Mouse (Mus musculus) induced T-regulatory cell, adult 2 months (primary cell): ENCODE results near the gene Prex1.
A peak's percentile ranks its signal among the peaks of the same experiment; 100 is the strongest.

Experiments used
- DNase-seq: peaks from one replicate; pipeline ENCODE4 v3.0.0-alpha.2; 2012; ENCODE audit warnings: low read depth

The Prex1 gene

DNA sequence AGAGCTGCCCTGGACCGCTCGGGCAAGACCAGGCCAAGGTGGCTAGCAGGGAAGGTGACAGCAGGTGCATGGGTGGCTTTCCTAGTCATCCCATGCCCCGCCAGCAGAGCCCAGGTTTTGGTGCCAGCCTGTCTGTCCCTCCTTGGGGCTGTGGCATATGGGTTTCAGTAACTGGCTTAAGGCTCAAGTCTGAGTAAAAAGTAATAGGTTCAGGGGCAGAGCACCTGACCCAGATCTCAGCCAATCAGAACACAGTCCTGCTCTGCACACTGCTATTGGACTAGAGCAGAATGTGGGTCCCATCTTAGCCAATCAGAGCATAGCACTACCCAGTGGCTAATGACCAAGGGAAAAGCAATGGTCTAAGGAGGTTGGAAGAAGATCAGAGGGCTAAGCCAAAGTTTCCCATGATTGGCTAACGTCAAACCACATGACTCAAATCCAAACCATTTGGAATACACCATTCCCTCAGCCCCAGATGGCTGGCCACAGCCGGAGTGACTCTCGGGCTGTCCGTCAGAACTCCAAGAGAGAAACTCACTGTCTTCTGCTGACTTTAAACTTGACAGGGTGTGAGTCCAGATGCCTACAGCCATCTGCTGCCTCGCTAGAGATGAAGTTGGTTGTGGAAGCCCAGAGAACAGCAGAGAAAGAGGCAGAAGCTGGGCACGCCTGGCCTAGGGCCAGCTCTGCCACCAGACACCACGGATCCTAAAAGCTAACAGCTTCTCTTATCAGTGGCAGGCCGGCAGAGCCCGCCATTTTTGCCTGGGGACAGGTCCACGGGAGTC is 80.9 kb downstream of the Prex1 start:
- DNase-seq = no peak

- DNase-seq = peak; percentile 38
Observed at GRCm38 (mm10) chr2:166631621-166632171, 81.9 kb downstream of the Prex1 start.

DNA sequence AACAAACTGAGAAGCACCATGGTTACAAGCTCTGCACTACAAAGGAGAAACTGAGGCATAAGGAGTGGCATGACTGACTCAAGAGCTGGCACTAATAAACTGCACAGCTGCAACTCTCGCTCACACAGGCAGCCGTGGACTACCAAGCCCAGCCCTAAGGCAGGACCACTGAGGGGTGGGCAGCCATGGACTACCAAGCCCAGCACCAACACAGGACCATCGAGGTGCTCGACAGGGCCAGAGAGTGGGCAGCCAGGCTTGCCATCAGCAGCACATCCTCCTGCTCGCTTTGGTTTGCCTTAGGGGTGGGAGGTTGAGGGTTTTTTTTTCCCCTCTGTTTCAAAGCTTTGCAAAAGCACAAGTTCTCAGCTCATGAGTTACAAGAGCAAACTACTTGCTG is 82.4 kb downstream of the Prex1 start:
- no peak for DNase-seq

DNA sequence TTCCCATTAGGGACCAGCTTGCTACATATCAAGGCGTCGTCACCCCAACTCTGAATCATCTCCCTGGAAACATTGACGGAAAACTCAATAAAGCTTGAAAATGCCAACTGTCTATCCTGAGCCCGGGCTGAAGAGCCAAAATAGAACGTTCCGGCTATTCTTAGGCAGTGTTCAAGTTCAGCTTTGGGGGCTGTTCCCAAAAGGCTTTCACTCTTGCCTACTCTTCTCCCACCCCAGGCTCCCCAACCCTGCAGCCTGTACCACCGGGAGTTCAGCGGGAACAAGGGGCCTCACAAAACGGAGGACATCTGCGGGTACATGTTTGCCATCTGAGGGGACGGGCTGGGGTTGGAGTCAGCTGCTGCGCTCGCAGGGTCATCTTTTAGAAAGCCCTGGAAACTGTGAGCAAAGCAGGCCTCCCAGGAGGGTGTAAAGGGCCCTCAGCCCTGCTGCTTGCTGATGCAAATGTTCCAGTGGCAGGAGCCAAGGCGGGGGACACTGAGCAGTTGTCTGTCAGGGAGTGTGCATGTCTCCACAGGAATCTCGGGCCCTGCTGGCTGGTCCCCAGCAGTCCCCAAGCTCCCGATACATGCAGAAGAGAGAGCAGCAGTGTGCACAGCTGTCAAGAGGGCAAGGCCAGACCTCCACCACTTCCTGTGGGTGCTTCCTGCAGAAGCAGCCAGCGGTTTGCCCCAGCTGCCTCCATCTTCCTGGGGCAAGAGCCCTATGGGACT is 83.5 kb downstream of the Prex1 start:
- DNase-seq = peak; percentile 80

- no peak for DNase-seq
Observed at GRCm38 (mm10) chr2:166627578-166627977, 86.1 kb downstream of the Prex1 start.

GRCm38 (mm10) chr2:166625219-166625618 is 88.4 kb downstream of the Prex1 start:
- no peak for DNase-seq

DNA sequence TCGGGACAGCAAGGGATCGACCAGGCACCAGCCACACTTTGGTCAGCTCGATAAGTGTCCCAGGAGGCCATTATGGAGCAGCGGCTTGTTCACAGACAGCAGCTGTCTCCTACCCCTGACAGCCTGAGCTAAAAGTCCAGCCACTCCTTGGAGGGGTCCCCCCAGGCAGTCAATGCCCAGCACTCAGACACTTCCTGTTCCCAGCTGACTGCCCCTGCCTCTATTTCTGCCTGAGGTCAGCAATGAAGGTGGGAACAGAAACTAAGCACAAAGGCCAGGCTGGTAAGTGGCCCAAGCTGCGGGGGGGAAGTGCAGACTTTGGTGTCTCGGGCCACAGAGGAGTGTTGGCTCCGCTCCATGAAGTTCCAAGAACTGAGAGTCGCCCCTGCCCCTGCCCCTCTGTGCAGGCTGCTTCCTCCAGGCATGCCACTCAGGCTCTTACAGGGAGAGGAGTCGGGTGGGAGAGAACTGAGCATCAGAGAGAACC is 90.5 kb downstream of the Prex1 start:
- DNase-seq = no peak

- peak; percentile 75 for DNase-seq
Observed at GRCm38 (mm10) chr2:166622590-166622989, 91.0 kb downstream of the Prex1 start.

DNA sequence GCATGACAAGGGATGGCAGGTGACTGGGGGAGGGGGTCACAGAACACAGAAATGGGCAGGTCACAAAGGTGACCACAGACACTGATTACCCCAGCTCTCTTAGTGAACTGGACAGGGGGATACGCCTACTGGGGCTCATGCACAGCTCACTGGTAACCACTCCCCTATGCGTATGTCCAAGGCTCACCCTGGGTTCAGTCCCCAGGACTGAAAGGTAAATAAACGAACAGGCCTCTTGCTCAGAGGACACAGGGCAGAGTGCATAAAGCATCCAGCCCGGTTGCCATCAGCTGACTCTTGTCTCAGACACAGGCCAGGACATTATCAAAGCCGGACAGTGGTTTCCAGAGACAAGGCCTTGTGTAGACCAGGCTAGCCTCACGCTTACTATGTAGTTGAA is 91.6 kb downstream of the Prex1 start:
- no peak for DNase-seq

DNA sequence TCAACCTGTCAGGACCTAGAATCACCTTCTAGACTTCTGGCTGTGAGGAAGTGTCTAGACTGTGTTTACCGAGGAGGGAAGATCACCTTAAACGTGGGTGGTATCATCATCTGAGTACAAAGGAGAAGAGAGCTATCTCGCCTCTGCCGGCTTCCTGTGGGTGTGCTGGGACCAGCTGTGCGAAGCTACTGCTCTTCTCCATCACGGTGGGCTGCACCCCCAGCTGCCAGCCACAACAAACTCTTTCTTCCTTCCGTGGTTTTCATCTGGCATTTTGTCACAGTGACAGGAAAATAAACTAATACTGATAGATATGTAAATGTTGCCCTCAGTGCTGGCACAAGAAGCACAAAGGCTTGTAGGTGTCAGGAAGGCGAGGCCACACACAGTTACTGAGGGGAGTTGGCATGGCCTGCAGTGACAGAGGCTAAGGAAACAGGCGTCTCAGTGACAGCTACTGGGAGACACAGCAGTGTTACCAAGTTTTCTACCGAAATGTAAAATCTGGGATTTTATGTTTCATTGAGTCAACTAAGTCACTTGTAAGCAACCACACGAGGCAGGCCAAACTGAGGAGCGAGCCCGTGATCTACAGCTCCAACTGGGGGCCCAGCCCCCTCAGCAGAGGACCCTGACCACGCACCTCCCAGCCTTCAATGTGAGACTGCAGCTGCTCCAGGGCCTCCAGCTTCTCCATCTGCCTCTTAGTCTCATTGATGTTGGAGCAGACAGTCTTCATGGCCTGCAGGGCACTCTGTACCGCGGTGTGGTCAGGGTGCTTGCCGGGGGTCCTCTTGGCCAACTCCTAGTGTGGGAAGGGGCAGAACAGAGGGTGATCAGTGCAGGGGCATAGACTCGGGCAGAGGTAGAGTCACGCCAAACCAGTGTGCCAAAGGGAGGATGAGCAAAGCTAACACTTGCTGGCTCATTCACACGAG is 92.8 kb downstream of the Prex1 start:
- peak; percentile 89 for DNase-seq

DNA sequence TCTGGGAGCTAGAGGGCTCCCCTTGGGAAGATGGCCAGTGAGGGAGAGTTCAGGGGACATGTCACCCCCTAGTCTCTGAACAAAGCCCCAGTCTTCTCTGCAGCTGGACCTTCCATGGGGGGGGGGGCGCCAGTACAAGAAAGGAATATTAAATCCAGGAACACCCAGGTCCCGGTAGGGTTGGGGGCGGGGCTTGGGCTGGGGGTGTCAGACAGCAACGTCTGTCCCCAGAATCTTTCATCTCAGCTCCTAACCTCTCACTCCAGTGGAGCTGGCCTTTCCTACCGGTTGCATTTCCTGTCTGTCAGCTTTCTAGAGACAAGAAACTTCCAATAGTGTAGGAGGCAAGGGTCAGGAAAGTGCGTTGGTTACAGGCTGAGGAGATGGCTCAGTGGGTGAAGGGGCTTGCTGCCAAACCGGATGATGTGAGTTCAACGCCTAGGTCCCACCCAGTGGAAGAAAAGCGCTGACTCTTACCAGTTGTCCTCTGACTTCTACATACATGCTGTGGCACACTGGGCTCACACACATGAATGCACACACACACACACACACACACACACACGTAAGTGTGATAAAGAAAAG is 93.6 kb downstream of the Prex1 start:
- DNase-seq = no peak

- DNase-seq = no peak
Observed at GRCm38 (mm10) chr2:166619270-166619669, 94.4 kb downstream of the Prex1 start.

DNA sequence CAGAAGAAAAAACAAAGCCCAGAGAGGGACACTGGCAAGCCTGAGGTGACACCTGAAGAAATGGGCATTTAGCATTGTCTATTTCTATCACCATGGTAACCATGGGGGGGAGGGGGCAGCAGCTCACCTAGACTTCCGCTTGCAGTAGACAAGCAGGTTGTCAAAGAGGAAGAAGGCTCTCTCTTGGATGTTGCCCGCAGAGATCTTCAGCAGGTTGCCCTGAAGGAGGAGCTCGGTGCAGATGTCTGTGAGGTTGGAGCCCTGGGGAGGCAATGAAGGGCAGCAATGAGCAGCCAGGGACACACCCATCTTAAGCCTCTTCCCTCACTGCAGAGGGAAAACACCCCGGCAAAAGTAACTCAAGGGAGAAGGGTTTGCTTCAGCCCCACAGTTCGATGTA is 95.9 kb downstream of the Prex1 start:
- peak; percentile 89 for DNase-seq

- DNase-seq = no peak
Observed at GRCm38 (mm10) chr2:166615338-166616075, 98.1 kb downstream of the Prex1 start.

- DNase-seq = peak; percentile 60
Observed at GRCm38 (mm10) chr2:166610271-166610670, 103.4 kb downstream of the Prex1 start.

GRCm38 (mm10) chr2:166608509-166608908 is 105.1 kb downstream of the Prex1 start:
- DNase-seq = no peak

DNA sequence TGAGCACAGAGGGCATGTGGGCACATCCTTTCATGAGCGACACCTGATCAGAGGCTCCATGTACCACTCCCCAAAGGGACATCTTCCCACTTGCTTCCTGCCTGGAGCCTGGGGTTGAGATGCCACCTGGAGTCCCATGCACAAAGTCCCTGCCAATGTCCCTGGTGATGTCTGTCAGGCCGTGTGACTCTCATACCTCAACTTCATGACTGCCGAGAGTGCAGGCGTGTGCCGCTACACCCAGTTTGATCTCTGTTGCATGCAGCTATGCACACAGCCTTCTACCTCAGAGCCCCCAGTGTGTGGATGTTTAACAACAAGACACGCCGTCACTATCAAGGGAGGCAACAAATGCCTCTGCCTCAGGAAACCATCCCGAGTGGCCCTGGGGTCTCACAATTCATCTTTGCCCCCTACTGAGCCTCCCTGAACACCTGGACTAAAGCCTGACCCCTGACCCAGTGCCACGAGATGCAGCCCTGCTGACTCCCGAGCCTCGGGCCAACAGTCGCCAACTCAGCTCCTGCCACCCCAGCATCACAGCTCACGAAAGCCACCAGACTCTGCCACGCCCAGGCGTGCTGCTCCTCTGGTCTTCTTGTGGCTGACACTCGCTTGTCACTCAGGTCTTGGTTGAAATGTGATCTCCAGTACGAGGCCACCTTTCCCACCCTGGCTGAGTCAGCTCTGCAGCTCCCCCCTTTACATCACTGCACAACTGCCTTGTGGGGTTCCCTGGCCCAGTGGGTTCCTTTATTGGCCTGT is 107.0 kb downstream of the Prex1 start:
- DNase-seq = peak; percentile 58

DNA sequence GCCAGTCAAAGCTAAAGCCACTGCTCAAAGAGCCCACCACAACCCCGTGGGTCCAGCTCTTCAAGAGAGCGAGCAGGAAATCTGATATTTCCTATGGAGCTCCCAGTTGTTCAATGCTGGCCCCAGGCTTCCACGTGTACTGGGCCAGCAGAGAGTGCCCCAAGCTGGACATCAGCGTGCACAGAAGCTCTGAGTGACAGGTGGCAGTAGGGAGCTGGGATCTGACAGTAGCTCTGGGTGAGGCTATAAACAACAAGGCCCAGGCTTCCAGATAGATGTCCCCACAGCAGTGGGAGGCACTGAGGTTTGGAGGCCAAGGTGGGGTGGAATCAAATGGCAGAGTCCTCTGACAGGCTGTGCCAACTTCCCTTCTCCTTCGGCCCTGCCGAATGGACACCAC is 107.6 kb downstream of the Prex1 start:
- DNase-seq = no peak

DNA sequence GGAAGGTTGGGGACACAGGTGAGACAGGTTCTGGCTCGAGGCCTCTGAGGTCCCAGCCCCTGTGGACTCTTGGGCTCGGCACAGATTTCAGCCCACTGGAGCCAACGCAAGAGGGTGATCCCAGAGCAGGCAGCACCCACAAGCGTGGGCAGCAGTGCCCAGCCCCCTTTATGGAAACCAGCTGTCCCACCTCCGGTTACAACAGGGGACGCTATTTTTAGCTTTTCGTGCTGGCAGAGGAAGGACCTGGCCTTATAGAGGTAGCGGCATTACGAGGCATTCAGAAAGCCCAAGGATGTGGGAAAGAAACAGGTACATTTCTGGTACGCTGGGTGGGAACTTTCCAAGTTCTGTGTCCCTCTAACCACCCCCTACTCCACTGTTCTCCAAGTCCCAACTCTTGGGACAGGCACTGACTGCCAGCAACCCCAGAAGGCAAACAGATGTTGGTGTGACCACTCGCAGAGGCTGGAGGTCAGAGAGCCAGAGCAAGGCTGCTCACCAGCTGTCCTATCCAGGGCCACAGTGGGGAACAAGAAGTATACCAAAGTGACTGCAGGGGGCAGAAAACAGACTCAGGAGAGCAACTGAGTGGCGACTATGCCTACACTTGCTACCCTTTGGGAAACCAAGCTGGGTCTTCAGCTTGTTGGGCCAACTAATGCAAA is 108.3 kb downstream of the Prex1 start:
- no peak for DNase-seq
